Mouse (Mus musculus) NIH3T3 (cell line): ENCODE results near the gene Dach1.

ENCODE experiments used
- DNase-seq: peaks from one replicate; pipeline ENCODE4 v3.0.0-alpha.2; 2012; ENCODE audit warnings: low read depth

The Dach1 gene

GRCm38 (mm10) chr14:97847641-97848040, 321.9 kb downstream of the Dach1 start:
- DNase-seq: no peak

GRCm38 (mm10) chr14:97839275-97839674, 330.3 kb downstream of the Dach1 start:
- no peak for DNase-seq

- no peak for DNase-seq
Measured at GRCm38 (mm10) chr14:97829865-97830264, 339.7 kb downstream of the Dach1 start.

GRCm38 (mm10) chr14:97814555-97815175, 354.9 kb downstream of the Dach1 start:
- DNase-seq: no peak

- no peak for DNase-seq
Measured at GRCm38 (mm10) chr14:97813557-97813956, 356.0 kb downstream of the Dach1 start.

GRCm38 (mm10) chr14:97795385-97795952, 374.1 kb downstream of the Dach1 start:
- no peak for DNase-seq

GRCm38 (mm10) chr14:97774135-97774767, 395.3 kb downstream of the Dach1 start:
- DNase-seq: no peak

- DNase-seq: no peak
Measured at GRCm38 (mm10) chr14:97754400-97754799, 415.2 kb downstream of the Dach1 start.

- DNase-seq: no peak
Measured at GRCm38 (mm10) chr14:97753973-97754372, 415.6 kb downstream of the Dach1 start.

- DNase-seq: no peak
Measured at GRCm38 (mm10) chr14:97743252-97743651, 426.3 kb downstream of the Dach1 start.

GRCm38 (mm10) chr14:97742785-97743184, 426.8 kb downstream of the Dach1 start:
- DNase-seq: no peak
